Mouse (Mus musculus): Measurements from ENCODE around the gene Plekhn1. TPM values are rescaled to one million over a fixed set of nuclear protein-coding genes. Genes with fewer than 3 reads are reported as not detected.

Gene Plekhn1
- polyA plus RNA-seq, 1 experiment from 2014 or later: 18.2 TPM

DNA sequence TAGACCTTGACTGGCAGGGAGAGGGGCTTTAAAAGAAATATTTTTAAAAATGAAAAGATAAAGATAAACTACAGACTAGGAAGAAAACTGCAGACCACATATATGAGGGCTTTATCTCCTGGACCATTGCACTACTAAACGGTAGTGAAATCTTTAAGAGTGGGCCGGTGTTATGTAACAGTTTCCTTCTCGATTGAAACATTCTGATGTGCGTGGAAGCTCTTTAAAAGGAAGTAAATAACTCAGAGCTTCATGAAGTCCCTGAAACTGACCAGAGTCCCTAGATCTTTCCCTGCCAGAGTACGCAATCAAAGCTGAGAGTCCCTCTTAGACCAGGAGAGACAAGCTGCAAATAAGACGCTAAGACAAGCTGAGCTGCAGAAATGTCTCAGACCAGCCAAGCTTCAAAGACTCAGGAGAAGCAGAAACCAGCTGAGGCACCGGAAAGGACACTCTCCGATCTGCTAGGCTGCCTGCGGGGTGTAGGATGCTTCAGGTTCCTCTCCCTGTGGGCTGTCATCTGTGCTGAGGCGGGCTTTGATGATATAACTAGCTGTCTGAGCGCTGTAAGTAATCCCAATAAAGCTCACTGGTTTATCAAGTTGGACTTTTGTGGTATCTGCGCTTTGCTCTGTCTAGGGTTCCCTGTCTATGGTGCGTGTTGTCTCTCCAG is 24.6 kb downstream of the Plekhn1 start:
- Histone ChIP-seq H3K9me3 (replicated peaks) (no peaks in the 10 kb centered on the region), H3K27me3 (replicated peaks) (no peaks in the 10 kb centered on the region), H3K4me2 (no peak overlapping the region), H3K4me3 (no peak overlapping the region), H3K27ac (ENCODE audit: poor library complexity, severe bottlenecking) (no peak overlapping the region), H3K9ac (no peak overlapping the region), H3K4me1 (replicated peaks) (peaks cover 2% of the 10 kb centered on the region), H3K36me3 (no peaks in the 10 kb centered on the region)
- ATAC-seq (ENCODE audit: insufficient number of reproducible peaks, low FRiP score): no peak
- WGBS: 59% methylated on average over 13 of the region's 13 CpGs

DNA sequence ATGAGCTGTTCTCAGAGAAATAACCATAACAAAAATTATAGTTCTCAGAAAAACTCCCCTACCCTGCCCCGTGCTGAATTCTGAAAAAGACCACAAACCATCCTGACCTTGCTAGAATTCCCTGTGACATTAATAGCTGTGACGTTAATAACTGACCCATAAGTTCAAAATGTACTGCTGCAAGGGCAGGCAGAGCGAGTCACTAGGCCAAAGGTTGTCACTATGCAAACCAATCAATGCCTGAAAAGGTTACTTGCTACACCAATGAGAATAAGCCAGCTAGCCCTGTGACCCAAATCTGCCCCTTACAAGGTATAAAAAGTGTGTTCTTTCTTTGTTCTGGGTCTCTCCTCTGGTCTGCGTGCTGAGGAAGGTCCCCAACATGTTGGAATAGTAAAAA is 25.8 kb downstream of the Plekhn1 start:
- no peak for ATAC-seq (ENCODE audit: insufficient number of reproducible peaks, low FRiP score)
- Histone ChIP-seq H3K27me3 (replicated peaks) (peaks cover 4% of the 10 kb centered on the region; the same call in 1 of the 2 replicates), H3K9ac (no peak overlapping the region), H3K4me1 (replicated peaks) (peaks cover 6% of the 10 kb centered on the region; the same call in 1 of the 2 replicates), H3K27ac (ENCODE audit: poor library complexity, severe bottlenecking) (no peak overlapping the region), H3K4me2 (no peak overlapping the region), H3K36me3 (no peaks in the 10 kb centered on the region), H3K9me3 (replicated peaks) (no peaks in the 10 kb centered on the region), H3K4me3 (no peak overlapping the region)
- 86% methylated on average over 4 of the region's 4 CpGs for WGBS

- Histone ChIP-seq H3K4me2 (peak overlapping the region; percentile 97), H3K36me3 (no peaks in the 10 kb centered on the region), H3K27me3 (replicated peaks) (peaks cover 4% of the 10 kb centered on the region; the same call in 1 of the 2 replicates), H3K9me3 (replicated peaks) (no peaks in the 10 kb centered on the region), H3K4me1 (replicated peaks) (peaks cover 26% of the 10 kb centered on the region), H3K4me3 (peak overlapping the region; percentile 60), H3K27ac (ENCODE audit: poor library complexity, severe bottlenecking) (peak overlapping the region; percentile 69), H3K9ac (peak overlapping the region; percentile 71)
- ATAC-seq (ENCODE audit: insufficient number of reproducible peaks, low FRiP score): peak; percentile 47; the same call in 1 of the 2 replicates
- WGBS: under 1% methylated on average over 49 of the region's 49 CpGs
Observed at GRCm38 (mm10) chr4:156203413-156204131, 31.1 kb downstream of the Plekhn1 start.

- no peaks in the 10 kb centered on the region for H3K9me3 ChIP-seq (replicated peaks)
- 0% methylated on average over 39 of the region's 39 CpGs for WGBS
- H3K36me3 ChIP-seq: no peaks in the 10 kb centered on the region
- peak; percentile 87 for ATAC-seq (ENCODE audit: insufficient number of reproducible peaks, low FRiP score)
- H3K27me3 ChIP-seq (replicated peaks): peaks cover 4% of the 10 kb centered on the region; the same call in 1 of the 2 replicates
- H3K9ac ChIP-seq: peak within 1 kb of the TSS; percentile 71
- H3K4me1 ChIP-seq (replicated peaks): peaks cover 28% of the 10 kb centered on the region
- H3K4me2 ChIP-seq: peak within 1 kb of the TSS; percentile 97
- H3K4me3 ChIP-seq: peak within 1 kb of the TSS; percentile 60
- H3K27ac ChIP-seq (ENCODE audit: poor library complexity, severe bottlenecking): peak within 1 kb of the TSS; percentile 69
Observed at GRCm38 (mm10) chr4:156203001-156203412, 31.6 kb downstream of the Plekhn1 start, which contains the start of gene AW011738. TSS of gene AW011738 (plus strand) at chr4:156203304.

GRCm38 (mm10) chr4:156202462-156202893 is 32.2 kb downstream of the Plekhn1 start:
- 8% methylated on average over 12 of the region's 12 CpGs for WGBS

GRCm38 (mm10) chr4:156200623-156201475 is 33.8 kb downstream of the Plekhn1 start, which contains the start of gene Isg15:
TSS of gene Isg15 (minus strand) at chr4:156200818.
- Histone ChIP-seq H3K9ac (no peak within 1 kb of the TSS), H3K36me3 (no peaks in the 10 kb centered on the region), H3K9me3 (replicated peaks) (no peaks in the 10 kb centered on the region), H3K4me3 (peak within 1 kb of the TSS; percentile 6; the same call in 1 of the 2 replicates), H3K27ac (ENCODE audit: poor library complexity, severe bottlenecking) (no peak within 1 kb of the TSS), H3K4me1 (replicated peaks) (peaks cover 31% of the 10 kb centered on the region), H3K27me3 (replicated peaks) (peaks cover 4% of the 10 kb centered on the region; the same call in 1 of the 2 replicates), H3K4me2 (peak within 1 kb of the TSS; percentile 41)
- no peak for ATAC-seq (ENCODE audit: insufficient number of reproducible peaks, low FRiP score)
- WGBS: 53% methylated on average over 10 of the region's 10 CpGs

More at GRCm38 (mm10) chr4:156202462-156202893, 32.2 kb downstream of the Plekhn1 start:
- ATAC-seq (ENCODE audit: insufficient number of reproducible peaks, low FRiP score): peak; percentile 59
- Histone ChIP-seq H3K36me3 (no peaks in the 10 kb centered on the region), H3K27me3 (replicated peaks) (peaks cover 4% of the 10 kb centered on the region; the same call in 1 of the 2 replicates), H3K27ac (ENCODE audit: poor library complexity, severe bottlenecking) (peak overlapping the region; percentile 54; the same call in 1 of the 2 replicates), H3K4me2 (peak overlapping the region; percentile 97), H3K4me3 (peak overlapping the region; percentile 60), H3K9me3 (replicated peaks) (no peaks in the 10 kb centered on the region), H3K4me1 (replicated peaks) (peaks cover 28% of the 10 kb centered on the region), H3K9ac (peak overlapping the region; percentile 71)

- peak overlapping the region; percentile 99 for H3K4me2 ChIP-seq
- H3K36me3 ChIP-seq: peaks cover 21% of the 10 kb centered on the region
- WGBS: under 1% methylated on average over 26 of the region's 26 CpGs
- H3K27ac ChIP-seq (ENCODE audit: poor library complexity, severe bottlenecking): peak overlapping the region; percentile 93
- H3K9ac ChIP-seq: peak overlapping the region; percentile 82
- peak overlapping the region; percentile 84 for H3K4me3 ChIP-seq
- H3K9me3 ChIP-seq (replicated peaks): no peaks in the 10 kb centered on the region
- ATAC-seq (ENCODE audit: insufficient number of reproducible peaks, low FRiP score): peak; percentile 93
- peaks cover 51% of the 10 kb centered on the region for H3K4me1 ChIP-seq (replicated peaks)
- H3K27me3 ChIP-seq (replicated peaks): no peaks in the 10 kb centered on the region
Observed at GRCm38 (mm10) chr4:156197829-156198205, 36.8 kb downstream of the Plekhn1 start.

DNA sequence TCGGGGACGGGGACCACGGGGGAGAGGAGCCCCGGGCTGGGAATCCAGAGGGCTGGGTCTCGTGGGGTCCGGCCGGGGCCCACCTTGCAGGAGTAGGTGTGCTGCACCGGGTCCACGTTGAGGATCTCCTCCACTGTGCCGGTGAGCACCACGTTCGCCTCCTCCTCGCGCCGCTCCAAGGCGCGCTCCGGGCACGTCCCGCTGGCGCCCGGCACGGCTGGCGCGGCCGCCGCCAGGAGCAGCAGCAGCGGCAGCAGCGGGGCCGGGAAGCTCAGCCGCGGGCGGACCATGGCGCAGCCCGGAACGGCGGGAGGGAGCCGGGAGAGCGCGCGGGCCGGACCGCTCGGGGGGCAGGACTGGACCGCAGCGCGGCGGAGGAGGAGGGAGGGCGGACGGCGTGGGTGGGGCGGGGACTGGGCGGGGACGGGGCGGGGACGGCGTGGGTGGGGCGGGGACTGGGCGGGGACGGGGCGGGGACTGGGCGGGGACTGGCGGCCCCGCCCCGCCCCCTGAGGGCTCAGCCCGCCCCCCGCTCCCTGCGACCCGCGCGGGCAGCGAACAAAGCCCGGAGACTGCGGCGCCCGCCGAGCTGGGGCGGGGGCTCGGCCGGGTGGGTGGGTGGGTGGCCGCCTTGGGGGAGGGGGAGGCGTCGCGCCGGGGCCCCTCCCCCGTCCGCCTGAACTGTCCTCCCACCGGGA is 37.4 kb downstream of the Plekhn1 start, which contains the start of gene Agrn:
TSS of gene Agrn (minus strand) at position 358 of the 698 bp plus-strand sequence.
- H3K27ac ChIP-seq (ENCODE audit: poor library complexity, severe bottlenecking): peak within 1 kb of the TSS; percentile 93
- H3K9me3 ChIP-seq (replicated peaks): no peaks in the 10 kb centered on the region
- no peaks in the 10 kb centered on the region for H3K27me3 ChIP-seq (replicated peaks)

GRCm38 (mm10) chr4:156195927-156196870 is 38.5 kb downstream of the Plekhn1 start:
- Histone ChIP-seq H3K4me1 (replicated peaks) (peaks cover 54% of the 10 kb centered on the region), H3K4me3 (peak overlapping the region; percentile 84)

More for the DNA sequence above, 37.4 kb downstream of the Plekhn1 start, which contains the start of gene Agrn:
- peak within 1 kb of the TSS; percentile 99 for H3K4me2 ChIP-seq
- WGBS: under 1% methylated on average over 40 of the region's 88 CpGs
- ATAC-seq (ENCODE audit: insufficient number of reproducible peaks, low FRiP score): peak; percentile 88
- H3K4me1 ChIP-seq (replicated peaks): peaks cover 52% of the 10 kb centered on the region
- peak within 1 kb of the TSS; percentile 93 for H3K9ac ChIP-seq
- peaks cover 27% of the 10 kb centered on the region for H3K36me3 ChIP-seq
- peak within 1 kb of the TSS; percentile 84 for H3K4me3 ChIP-seq

More at GRCm38 (mm10) chr4:156195927-156196870, 38.5 kb downstream of the Plekhn1 start:
- Histone ChIP-seq H3K4me2 (peak overlapping the region; percentile 99), H3K27ac (ENCODE audit: poor library complexity, severe bottlenecking) (peak overlapping the region; percentile 86), H3K27me3 (replicated peaks) (no peaks in the 10 kb centered on the region), H3K9ac (peak overlapping the region; percentile 93), H3K9me3 (replicated peaks) (no peaks in the 10 kb centered on the region), H3K36me3 (peaks cover 33% of the 10 kb centered on the region)
- WGBS: 4% methylated on average over 35 of the region's 35 CpGs
- ATAC-seq (ENCODE audit: insufficient number of reproducible peaks, low FRiP score): peak; percentile 35; the same call in 1 of the 2 replicates

Measured in heart, embryonic 12.5 days (tissue).